ENCODE assay signal across 7 mouse cellular contexts in genomic region chr11:115812533-115813420, GRCm38 (mm10). TPM values are rescaled to one million over a fixed set of nuclear protein-coding genes. Genes with fewer than 3 reads are reported as not detected.
DNase-seq lines count a peak whose midpoint lies in the region; ATAC-seq and TF ChIP-seq lines count a peak whose summit lies in the region.

No protein-coding gene starts in this region.

- no peaks in the 10 kb centered on the region for H3K27me3 ChIP-seq in ES-Bruce4 (ENCODE audit: control insufficient read depth, insufficient read depth, low read length, poor library complexity, severe bottlenecking)
- no peaks in the 10 kb centered on the region for H3K27me3 ChIP-seq in embryonic facial prominence, embryonic 11.5 days (ENCODE audit: control insufficient read depth, insufficient read depth, low read length)
- H3K27me3 ChIP-seq in hindbrain, embryonic 11.5 days (ENCODE audit: control insufficient read depth, insufficient read depth, low read length): no peaks in the 10 kb centered on the region
- H3K27me3 ChIP-seq in liver, adult 2 months (ENCODE audit: control insufficient read depth, insufficient read depth, low read length): no peaks in the 10 kb centered on the region
- H3K27me3 ChIP-seq in stomach, embryonic 14.5 days (ENCODE audit: control insufficient read depth, insufficient read depth, low read length): no peaks in the 10 kb centered on the region

- peak overlapping the region; percentile 73 for H3K4me3 ChIP-seq in ES-Bruce4 (ENCODE audit: low read depth, low read length)
- H3K4me3 ChIP-seq in embryonic facial prominence, embryonic 11.5 days (ENCODE audit: low read depth, low read length): peak overlapping the region; percentile 96
- peak overlapping the region; percentile 90 for H3K4me3 ChIP-seq in hindbrain, embryonic 11.5 days (ENCODE audit: low read depth, low read length)
- peak overlapping the region; percentile 87 for H3K4me3 ChIP-seq in liver, adult 2 months (ENCODE audit: insufficient read depth, low read depth, low read length)
- H3K4me3 ChIP-seq in stomach, embryonic 14.5 days (ENCODE audit: low read depth, low read length): peak overlapping the region; percentile 92

- peaks cover 2% of the 10 kb centered on the region; the same call in 1 of the 2 replicates for H3K36me3 ChIP-seq in ES-Bruce4 (ENCODE audit: control insufficient read depth, insufficient read depth, low read length, poor library complexity, severe bottlenecking)
- no peaks in the 10 kb centered on the region; the same call in 1 of the 2 replicates for H3K36me3 ChIP-seq in embryonic facial prominence, embryonic 11.5 days (replicated peaks; ENCODE audit: control insufficient read depth, insufficient read depth, low read depth, low read length)
- 0 out of 2 replicates have a peak, but pooled peaks cover 3% of the 10 kb centered on the region for H3K36me3 ChIP-seq in hindbrain, embryonic 11.5 days (ENCODE audit: control insufficient read depth, insufficient read depth, low read length)
- no peaks in the 10 kb centered on the region for H3K36me3 ChIP-seq in liver, adult 2 months (ENCODE audit: control insufficient read depth, insufficient read depth, low read length)
- H3K36me3 ChIP-seq in stomach, embryonic 14.5 days (ENCODE audit: control insufficient read depth, insufficient read depth, low read length): 0 out of 2 replicates have a peak, but pooled peaks cover 5% of the 10 kb centered on the region

- H3K4me2 ChIP-seq in embryonic facial prominence, embryonic 11.5 days (ENCODE audit: low read depth, low read length): peak overlapping the region; percentile 93
- peak overlapping the region; percentile 67 for H3K4me2 ChIP-seq in hindbrain, embryonic 11.5 days (replicated peaks; ENCODE audit: low read depth, low read length)
- H3K4me2 ChIP-seq in stomach, embryonic 14.5 days (replicated peaks; ENCODE audit: low read depth, low read length): peak overlapping the region; percentile 94

- peaks cover 2% of the 10 kb centered on the region for H3K4me1 ChIP-seq in ES-Bruce4 (ENCODE audit: control insufficient read depth, insufficient read depth, low read length)
- H3K4me1 ChIP-seq in embryonic facial prominence, embryonic 11.5 days (ENCODE audit: control insufficient read depth, insufficient read depth, low read length): peaks cover 8% of the 10 kb centered on the region
- peaks cover 13% of the 10 kb centered on the region for H3K4me1 ChIP-seq in hindbrain, embryonic 11.5 days (replicated peaks; ENCODE audit: control insufficient read depth, insufficient read depth, low read length)
- peaks cover 28% of the 10 kb centered on the region for H3K4me1 ChIP-seq in liver, adult 2 months (ENCODE audit: control insufficient read depth, insufficient read depth, low read length)
- H3K4me1 ChIP-seq in stomach, embryonic 14.5 days (ENCODE audit: control insufficient read depth, insufficient read depth, low read length): peaks cover 50% of the 10 kb centered on the region

- TF ChIP-seq CTCF in ES-Bruce4 (IDR thresholded peaks at IDR 0.05; ENCODE audit: low read depth, low read length): no peak
- no peak for TF ChIP-seq CTCF in liver, adult 2 months (IDR thresholded peaks at IDR 0.05; ENCODE audit: low read depth, low read length)

- peak overlapping the region; percentile 93 for H3K9ac ChIP-seq in ES-Bruce4 (ENCODE audit: low read depth, poor library complexity, severe bottlenecking)
- H3K9ac ChIP-seq in embryonic facial prominence, embryonic 11.5 days (replicated peaks; ENCODE audit: low read length): peak overlapping the region; percentile 89
- peak overlapping the region; percentile 62 for H3K9ac ChIP-seq in hindbrain, embryonic 11.5 days (ENCODE audit: low read depth, low read length)
- H3K9ac ChIP-seq in liver, adult 2 months (ENCODE audit: low read depth, low read length): peak overlapping the region; percentile 85
- peak overlapping the region; percentile 66 for H3K9ac ChIP-seq in stomach, embryonic 14.5 days (replicated peaks; ENCODE audit: low read depth, low read length)

- TF ChIP-seq EP300 in ES-Bruce4 (IDR thresholded peaks at IDR 0.05; ENCODE audit: insufficient read depth, low read depth, low read length): no peak

- ATAC-seq in embryonic facial prominence, embryonic 11.5 days (replicated peaks; ENCODE audit: insufficient number of reproducible peaks, low FRiP score, low TSS enrichment, low read depth): peak; percentile 16; the same call in 1 of the 2 replicates
- peak; percentile 49 for ATAC-seq in hindbrain, embryonic 11.5 days (ENCODE audit: low FRiP score)
- no peak for ATAC-seq in stomach, embryonic 14.5 days (ENCODE audit: insufficient number of reproducible peaks, insufficient read depth, low FRiP score, low read depth)

- H3K79me2 ChIP-seq in liver, adult 2 months (ENCODE audit: control insufficient read depth, insufficient read depth, low read length): peaks cover 18% of the 10 kb centered on the region; the same call in 1 of the 2 replicates

- no peak for TF ChIP-seq POLR2A in ES-Bruce4 (IDR thresholded peaks at IDR 0.05; ENCODE audit: insufficient read depth, low read length)
- no peak for TF ChIP-seq POLR2A in liver, adult 2 months (IDR thresholded peaks at IDR 0.05; ENCODE audit: extremely low read depth, insufficient read depth, low read length)

- H3K9me3 ChIP-seq in ES-Bruce4 (replicated peaks; ENCODE audit: control insufficient read depth, insufficient read depth, low read length, poor library complexity, severe bottlenecking): no peaks in the 10 kb centered on the region
- no peaks in the 10 kb centered on the region for H3K9me3 ChIP-seq in embryonic facial prominence, embryonic 11.5 days (replicated peaks; ENCODE audit: control insufficient read depth, low read length)
- no peaks in the 10 kb centered on the region for H3K9me3 ChIP-seq in hindbrain, embryonic 11.5 days (ENCODE audit: control insufficient read depth, low read length)
- no peaks in the 10 kb centered on the region for H3K9me3 ChIP-seq in stomach, embryonic 14.5 days (ENCODE audit: control insufficient read depth, low read depth, low read length)

- no peak overlapping the region for H3K27ac ChIP-seq in ES-Bruce4 (ENCODE audit: insufficient read depth, low read length)
- peak overlapping the region; percentile 64 for H3K27ac ChIP-seq in embryonic facial prominence, embryonic 11.5 days (replicated peaks; ENCODE audit: low read depth, low read length)
- peak overlapping the region; percentile 54; the same call in 1 of the 2 replicates for H3K27ac ChIP-seq in hindbrain, embryonic 11.5 days (ENCODE audit: low read depth, low read length)
- H3K27ac ChIP-seq in liver, adult 2 months (replicated peaks; ENCODE audit: insufficient read depth, low read depth, low read length): peak overlapping the region; percentile 87
- peak overlapping the region; percentile 74; the same call in 1 of the 2 replicates for H3K27ac ChIP-seq in stomach, embryonic 14.5 days (ENCODE audit: low read length)

- DNase-seq in CD4-positive helper T cell, adult 2 months (ENCODE audit: low read depth, low spot score): peak; percentile 13
- peak; percentile 56 for DNase-seq in embryonic facial prominence, embryonic 11.5 days (ENCODE audit: low spot score)
- no peak for DNase-seq in hindbrain, embryonic 11.5 days (ENCODE audit: low spot score)
- DNase-seq in liver, adult 2 months (ENCODE audit: extremely low read depth, low read depth, low spot score): no peak
- no peak for DNase-seq in urinary bladder, postnatal 25 days (ENCODE audit: low spot score)

- 3% methylated on average over 24 of the region's 28 CpGs for WGBS in embryonic facial prominence, embryonic 11.5 days
- 3% methylated on average over 28 of the region's 28 CpGs for WGBS in hindbrain, embryonic 11.5 days
- WGBS in liver, adult 2 months: 4% methylated on average over 28 of the region's 28 CpGs
- 2% methylated on average over 28 of the region's 28 CpGs for WGBS in stomach, embryonic 14.5 days

RNA-seq across cellular contexts. Expression of gene Caskin2, which starts 0.7 kb away (rescaled TPM):
- polyA plus RNA-seq in ES-Bruce4 (2011; ENCODE audit: insufficient read depth, insufficient read length, low read depth, missing spikeins): 10.5 and 12.1 TPM in 2 replicates
- 11.9 TPM in 2 replicates for polyA plus RNA-seq in embryonic facial prominence, embryonic 11.5 days (2014; fragmentation: Nextera tagmentation; extraction: Ambion mirVana)
- 12.2 and 12.9 TPM in 2 replicates for polyA plus RNA-seq in hindbrain, embryonic 11.5 days (2014; fragmentation: Nextera tagmentation; extraction: Ambion mirVana)
- 2.9 and 3.8 TPM in 2 replicates for total RNA-seq in liver, adult 2 months (2014; rRNA removed)
- polyA plus RNA-seq in liver, adult 2 months (2012; rRNA removed): 8.9 and 9.7 TPM in 2 replicates
- 14.3 and 15.3 TPM in 2 replicates for polyA plus RNA-seq in stomach, embryonic 14.5 days (2014; fragmentation: Nextera tagmentation; extraction: Ambion mirVana)

RNA-seq across cellular contexts. Expression of gene Tsen54, which starts 1.7 kb away (rescaled TPM):
- polyA plus RNA-seq in ES-Bruce4 (2011; ENCODE audit: insufficient read depth, insufficient read length, low read depth, missing spikeins): 26.9 and 30.2 TPM in 2 replicates
- 19.8 and 22.2 TPM in 2 replicates for polyA plus RNA-seq in embryonic facial prominence, embryonic 11.5 days (2014; fragmentation: Nextera tagmentation; extraction: Ambion mirVana)
- polyA plus RNA-seq in hindbrain, embryonic 11.5 days (2014; fragmentation: Nextera tagmentation; extraction: Ambion mirVana): 17.9 and 21.3 TPM in 2 replicates
- 4.0 and 5.8 TPM in 2 replicates for total RNA-seq in liver, adult 2 months (2014; rRNA removed)
- polyA plus RNA-seq in liver, adult 2 months (2012; rRNA removed): 11.2 and 15.6 TPM in 2 replicates
- 24.3 and 25.0 TPM in 2 replicates for polyA plus RNA-seq in stomach, embryonic 14.5 days (2014; fragmentation: Nextera tagmentation; extraction: Ambion mirVana)

RNA-seq across cellular contexts. Expression of gene Llgl2, which starts 11.1 kb away (rescaled TPM):
- 92.1 and 99.1 TPM in 2 replicates for polyA plus RNA-seq in ES-Bruce4 (2011; ENCODE audit: insufficient read depth, insufficient read length, low read depth, missing spikeins)
- polyA plus RNA-seq in embryonic facial prominence, embryonic 11.5 days (2014; fragmentation: Nextera tagmentation; extraction: Ambion mirVana): 4.9 and 7.5 TPM in 2 replicates
- 3.8 and 5.4 TPM in 2 replicates for polyA plus RNA-seq in hindbrain, embryonic 11.5 days (2014; fragmentation: Nextera tagmentation; extraction: Ambion mirVana)
- 15.8 and 17.2 TPM in 2 replicates for total RNA-seq in liver, adult 2 months (2014; rRNA removed)
- 46.8 and 52.7 TPM in 2 replicates for polyA plus RNA-seq in liver, adult 2 months (2012; rRNA removed)
- polyA plus RNA-seq in stomach, embryonic 14.5 days (2014; fragmentation: Nextera tagmentation; extraction: Ambion mirVana): 37.6 and 41.1 TPM in 2 replicates

RNA-seq across cellular contexts. Expression of gene Myo15b, which starts 45.4 kb away (rescaled TPM):
- polyA plus RNA-seq in ES-Bruce4 (2011; ENCODE audit: insufficient read depth, insufficient read length, low read depth, missing spikeins): 1.6 and 4.2 TPM in 2 replicates
- 0.07 and 0.31 TPM in 2 replicates for polyA plus RNA-seq in embryonic facial prominence, embryonic 11.5 days (2014; fragmentation: Nextera tagmentation; extraction: Ambion mirVana)
- polyA plus RNA-seq in hindbrain, embryonic 11.5 days (2014; fragmentation: Nextera tagmentation; extraction: Ambion mirVana): 0.09 TPM in 1 of 2 replicates, not detected in the other
- total RNA-seq in liver, adult 2 months (2014; rRNA removed): 0.07 and 0.28 TPM in 2 replicates
- polyA plus RNA-seq in liver, adult 2 months (2012; rRNA removed): 0.51 and 0.56 TPM in 2 replicates
- polyA plus RNA-seq in stomach, embryonic 14.5 days (2014; fragmentation: Nextera tagmentation; extraction: Ambion mirVana): 3.1 and 5.9 TPM in 2 replicates

RNA-seq across cellular contexts. Expression of gene Tmem94, which starts 47.5 kb away (rescaled TPM):
- polyA plus RNA-seq in ES-Bruce4 (2011; ENCODE audit: insufficient read depth, insufficient read length, low read depth, missing spikeins): 29.2 and 32.6 TPM in 2 replicates
- 10.3 and 14.6 TPM in 2 replicates for polyA plus RNA-seq in embryonic facial prominence, embryonic 11.5 days (2014; fragmentation: Nextera tagmentation; extraction: Ambion mirVana)
- 15.5 and 16.4 TPM in 2 replicates for polyA plus RNA-seq in hindbrain, embryonic 11.5 days (2014; fragmentation: Nextera tagmentation; extraction: Ambion mirVana)
- 11.0 and 15.0 TPM in 2 replicates for total RNA-seq in liver, adult 2 months (2014; rRNA removed)
- polyA plus RNA-seq in liver, adult 2 months (2012; rRNA removed): 41.1 and 41.9 TPM in 2 replicates
- polyA plus RNA-seq in stomach, embryonic 14.5 days (2014; fragmentation: Nextera tagmentation; extraction: Ambion mirVana): 13.7 and 17.0 TPM in 2 replicates

Comparison
In these comparisons a context has a peak if more than half of its experiments do, and no peak if none do; other contexts are left out.
1. DNase-seq: peak in CD4-positive helper T cell, adult 2 months (single experiment) and embryonic facial prominence, embryonic 11.5 days (single experiment); none in hindbrain, embryonic 11.5 days (single experiment), liver, adult 2 months (single experiment) and urinary bladder, postnatal 25 days (single experiment).
2. Peak in every context shown above with its lines, with median percentiles within 50 percentile points of each other: H3K4me3 ChIP-seq, H3K9ac ChIP-seq and H3K4me2 ChIP-seq.